Comparison of ENCODE assay signal across 10 mouse cellular contexts in the genomic region with DNA sequence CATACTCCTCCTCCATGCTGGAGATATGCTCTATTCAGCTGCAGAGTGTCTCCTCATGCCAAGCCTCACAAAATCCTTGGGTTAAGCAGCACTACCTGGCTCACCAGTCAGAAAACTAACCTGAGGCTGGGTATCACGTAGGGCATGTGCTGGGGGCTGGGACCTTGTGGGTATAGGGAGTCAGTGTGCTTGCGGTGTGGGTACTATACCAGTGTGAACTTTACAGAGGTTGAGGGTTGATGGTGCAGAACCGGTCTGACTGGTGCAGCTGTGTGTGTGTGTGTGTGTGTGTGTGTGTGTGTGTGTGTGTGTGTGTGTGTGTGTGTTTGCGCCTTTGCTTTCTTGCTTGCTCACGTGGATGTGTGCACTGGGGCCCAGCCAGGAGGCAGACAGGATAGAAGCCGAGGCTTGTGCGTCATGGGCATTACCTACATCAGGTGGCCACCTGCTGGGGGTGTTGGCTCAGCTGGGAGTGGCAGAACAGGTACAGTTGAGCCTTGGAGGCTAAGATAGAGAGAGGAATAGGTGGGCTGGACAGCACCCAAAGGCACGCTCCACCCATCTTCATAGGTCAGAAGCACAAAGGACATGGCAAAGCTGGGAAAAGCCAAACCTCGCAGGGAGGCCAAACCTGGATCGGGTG. TPM values are rescaled to one million over a fixed set of nuclear protein-coding genes. Genes with fewer than 3 reads are reported as not detected.
A peak's percentile ranks its signal among the peaks of the same experiment; 100 is the strongest.
DNase-seq lines count a peak whose midpoint lies in the region; ATAC-seq and TF ChIP-seq lines count a peak whose summit lies in the region.
"Had no signal": no experiment of that assay in that cellular context is flagged by ENCODE, and none has a peak within 500 bp of the region (broad histone marks: within the 10 kb centered on the region; RNA-seq: fewer than 3 reads in every experiment).

No protein-coding gene starts in this region.

- TF ChIP-seq POLR2A in cerebellum, adult 2 months (IDR thresholded peaks at IDR 0.05; ENCODE audit: borderline replicate concordance, insufficient read depth, low read length) = no peak
- peak; percentile 44; the same call in 1 of the 2 replicates for TF ChIP-seq POLR2A in lung, adult 2 months (IDR thresholded peaks at IDR 0.05; ENCODE audit: borderline replicate concordance, extremely low read depth, low read depth, low read length)

- H3K27me3 ChIP-seq in cerebellum, adult 2 months (ENCODE audit: control insufficient read depth, insufficient read depth, low read length) = no peaks in the 10 kb centered on the region
- no peaks in the 10 kb centered on the region for H3K27me3 ChIP-seq in liver, postnatal 0 days (ENCODE audit: insufficient read depth, low read length)

- no peak for DNase-seq in cerebellum, adult 2 months
- no peak for DNase-seq in cerebellum, adult 11 months
- peak; percentile 57 for DNase-seq in liver, postnatal 0 days
- DNase-seq in liver = no peak
- DNase-seq in lung, adult 2 months = peak; percentile 81
- DNase-seq in urinary bladder, postnatal 36 days (ENCODE audit: low spot score in 2 of 2) = peak; percentile 75 to 81
- no peak for DNase-seq in adrenal gland, postnatal 25 days
- DNase-seq in right cerebral cortex, postnatal 36 days (ENCODE audit: low spot score in 2 of 2) = no peak
- DNase-seq: right cerebral cortex, postnatal 4 days had no signal

- 78% methylated on average over 10 of the region's 10 CpGs for WGBS in cerebellum, adult 2 months
- WGBS in liver, postnatal 0 days (ENCODE audit: insufficient replicate concordance) = 70% methylated on average over 10 of the region's 10 CpGs
- 80% methylated on average over 10 of the region's 10 CpGs for WGBS in lung, adult 2 months

- H3K4me3 ChIP-seq in cerebellum, adult 2 months (replicated peaks; ENCODE audit: insufficient read depth, low read depth, low read length) = no peak overlapping the region
- no peak overlapping the region for H3K4me3 ChIP-seq in liver, postnatal 0 days (ENCODE audit: low read depth, low read length)
- no peak overlapping the region for H3K4me3 ChIP-seq in lung, adult 2 months (replicated peaks; ENCODE audit: extremely low read depth, low read depth, low read length)

- peaks cover 48% of the 10 kb centered on the region for H3K4me1 ChIP-seq in cerebellum, adult 2 months (ENCODE audit: control insufficient read depth, insufficient read depth, low read length)
- H3K4me1 ChIP-seq in liver, postnatal 0 days (ENCODE audit: insufficient read depth) = peaks cover 42% of the 10 kb centered on the region
- H3K4me1 ChIP-seq in lung, adult 2 months (ENCODE audit: control insufficient read depth, insufficient read depth, low read length) = peaks cover 27% of the 10 kb centered on the region

- no peak overlapping the region for H3K4me2 ChIP-seq in liver, postnatal 0 days (ENCODE audit: low read depth, low read length)

- H3K36me3 ChIP-seq in liver, postnatal 0 days (replicated peaks; ENCODE audit: insufficient read depth, low read length) = no peaks in the 10 kb centered on the region

- no peak for TF ChIP-seq CTCF in cerebellum, adult 2 months (IDR thresholded peaks at IDR 0.05; ENCODE audit: borderline replicate concordance, insufficient read depth, low read depth, low read length)
- no peak for TF ChIP-seq CTCF in liver, postnatal 0 days (IDR thresholded peaks at IDR 0.05; ENCODE audit: low read depth)
- TF ChIP-seq CTCF in lung, adult 2 months (IDR thresholded peaks at IDR 0.05; ENCODE audit: insufficient read depth, low read length) = peak; percentile 7; the same call in 1 of the 2 replicates

- peak; percentile 50 for ATAC-seq in liver, postnatal 0 days

- no peak for TF ChIP-seq EP300 in liver, postnatal 0 days (IDR thresholded peaks at IDR 0.05; ENCODE audit: low read depth)

- H3K9me3 ChIP-seq in liver, postnatal 0 days (ENCODE audit: low read length) = no peaks in the 10 kb centered on the region

- 0 out of 2 replicates have a peak overlapping the region, but pooled peaks have one; percentile 2 for H3K9ac ChIP-seq in liver, postnatal 0 days (replicated peaks)

- peak overlapping the region; percentile 45; the same call in 1 of the 2 replicates for H3K27ac ChIP-seq in cerebellum, adult 2 months (ENCODE audit: insufficient read depth, low read length)
- H3K27ac ChIP-seq in liver, postnatal 0 days (ENCODE audit: low read depth) = peak overlapping the region; percentile 91
- H3K27ac ChIP-seq: macrophage had no signal

RNA-seq across cellular contexts. Expression of gene Pim3, which starts 10.4 kb away (rescaled TPM):
- 23.4 and 24.2 TPM in 2 replicates for polyA plus RNA-seq in cerebellum, adult 2 months (2012; rRNA removed)
- polyA plus RNA-seq in liver, postnatal 0 days (2015; fragmentation: Nextera tagmentation; extraction: Ambion mirVana) = 18.4 and 34.2 TPM in 2 replicates
- 55.0 and 97.1 TPM in 2 replicates for polyA plus RNA-seq in lung, adult 2 months (2012; rRNA removed)
- total RNA-seq in adrenal gland, postnatal 25 days (2021) = 71.8 and 89.5 TPM in 2 replicates

RNA-seq across cellular contexts. Expression of gene Creld2, which starts 32.2 kb away (rescaled TPM):
- 28.6 and 32.0 TPM in 2 replicates for polyA plus RNA-seq in cerebellum, adult 2 months (2012; rRNA removed)
- 32.9 and 33.1 TPM in 2 replicates for polyA plus RNA-seq in liver, postnatal 0 days (2015; fragmentation: Nextera tagmentation; extraction: Ambion mirVana)
- 34.1 and 37.5 TPM in 2 replicates for polyA plus RNA-seq in lung, adult 2 months (2012; rRNA removed)
- 35.1 and 37.8 TPM in 2 replicates for total RNA-seq in adrenal gland, postnatal 25 days (2021)

RNA-seq across cellular contexts. Expression of gene Alg12, which starts 32.5 kb away (rescaled TPM):
- polyA plus RNA-seq in cerebellum, adult 2 months (2012; rRNA removed) = 17.3 and 18.5 TPM in 2 replicates
- 3.6 and 3.7 TPM in 2 replicates for polyA plus RNA-seq in liver, postnatal 0 days (2015; fragmentation: Nextera tagmentation; extraction: Ambion mirVana)
- polyA plus RNA-seq in lung, adult 2 months (2012; rRNA removed) = 16.4 and 16.7 TPM in 2 replicates
- total RNA-seq in adrenal gland, postnatal 25 days (2021) = 13.7 and 16.3 TPM in 2 replicates

Comparison
In these comparisons a context has a peak if more than half of its experiments do, and no peak if none do; other contexts are left out.
1. DNase-seq: peak in liver, postnatal 0 days (single experiment), lung, adult 2 months (single experiment) and urinary bladder, postnatal 36 days (2 of 2); none in cerebellum, adult 2 months (0 of 2), cerebellum, adult 11 months (single experiment), liver (single experiment), adrenal gland, postnatal 25 days (single experiment) and right cerebral cortex, postnatal 36 days (0 of 2).